ENCODE assay signal across 10 mouse cellular contexts in the genomic region with DNA sequence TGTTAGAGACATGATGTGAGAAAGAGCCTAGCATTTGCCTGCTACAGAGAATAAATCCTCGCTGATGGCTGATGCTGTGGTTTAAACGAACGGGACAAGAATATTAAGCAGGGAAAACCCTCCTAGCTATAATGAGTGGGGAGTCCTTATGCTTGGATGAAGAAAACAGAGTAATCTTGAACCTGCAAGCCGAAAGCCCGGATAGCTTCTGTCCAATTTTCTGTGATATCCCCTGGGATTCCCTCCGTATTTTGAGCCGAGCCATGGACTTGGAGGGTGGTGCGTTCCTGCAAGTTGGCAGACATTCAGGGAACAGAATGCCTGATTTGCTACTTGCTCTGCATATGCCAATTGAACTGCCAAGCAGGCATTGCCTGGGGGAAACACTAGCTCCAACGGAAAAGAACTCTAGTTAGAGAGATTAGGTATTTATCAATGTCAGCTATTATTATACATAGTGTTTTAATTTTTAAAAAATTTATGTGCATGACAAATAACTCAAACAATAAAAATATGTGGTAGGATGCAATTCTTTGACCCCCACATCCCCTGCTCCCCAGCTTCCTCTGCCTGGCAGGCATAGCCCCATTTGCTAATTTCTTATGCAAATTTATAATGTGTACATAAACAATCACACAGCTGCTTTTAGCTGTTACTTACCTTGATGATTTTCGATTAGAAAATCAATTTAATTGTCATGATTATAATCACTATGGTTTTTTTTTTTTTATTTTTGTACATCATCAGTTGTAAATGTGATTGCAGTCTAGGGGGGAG.
DNase-seq lines count a peak whose midpoint lies in the region; ATAC-seq and TF ChIP-seq lines count a peak whose summit lies in the region.
"Had no signal": no experiment of that assay in that cellular context is flagged by ENCODE, and none has a peak within 500 bp of the region (broad histone marks: within the 10 kb centered on the region; RNA-seq: fewer than 3 reads in every experiment).

No protein-coding gene starts in this region.

- 23% methylated on average over 10 of the region's 10 CpGs for WGBS in neural tube, embryonic 15.5 days

- peak; percentile 87 for ATAC-seq in neural tube, embryonic 15.5 days (ENCODE audit: low FRiP score)
- ATAC-seq in erythroid progenitor cell, adult 5-6 weeks (replicated peaks; ENCODE audit: low FRiP score, poor library complexity, severe bottlenecking): no peak

- no peak overlapping the region; the same call in 1 of the 2 replicates for H3K9ac ChIP-seq in neural tube, embryonic 15.5 days (replicated peaks)
- H3K9ac ChIP-seq: liver, embryonic 13.5 days had no signal

- H3K36me3 ChIP-seq in neural tube, embryonic 15.5 days: no peaks in the 10 kb centered on the region
- H3K36me3 ChIP-seq: G1E; liver, embryonic 13.5 days had no signal

- intact Hi-C loops in heart, postnatal 36 days (cut with DNase I): no loop called here

- no peaks in the 10 kb centered on the region for H3K27me3 ChIP-seq in neural tube, embryonic 15.5 days (replicated peaks)
- H3K27me3 ChIP-seq: liver, embryonic 13.5 days had no signal

- no peaks in the 10 kb centered on the region for H3K9me3 ChIP-seq in neural tube, embryonic 15.5 days (replicated peaks)
- H3K9me3 ChIP-seq: G1E; liver, embryonic 13.5 days had no signal

- no peak for TF ChIP-seq CTCF in layer of hippocampus, adult 2 months (conservative IDR thresholded peaks at IDR 0.05)

- H3K27ac ChIP-seq in layer of hippocampus, adult 2 months: peak overlapping the region; percentile 56
- peak overlapping the region; percentile 60 for H3K27ac ChIP-seq in neural tube, embryonic 15.5 days (replicated peaks)
- H3K27ac ChIP-seq: liver, embryonic 13.5 days had no signal

- H3K4me2 ChIP-seq in neural tube, embryonic 15.5 days: peak overlapping the region; percentile 49
- H3K4me2 ChIP-seq: liver, embryonic 13.5 days had no signal

- peak overlapping the region; percentile 46 for H3K4me3 ChIP-seq in layer of hippocampus, adult 2 months
- H3K4me3 ChIP-seq in neural tube, embryonic 15.5 days (replicated peaks): peak overlapping the region; percentile 15; the same call in 1 of the 2 replicates
- H3K4me3 ChIP-seq: liver, embryonic 13.5 days had no signal

- DNase-seq in kidney, adult 11 months: peak; percentile 20
- no peak for DNase-seq in kidney, postnatal 4 days
- DNase-seq in cerebellum, postnatal 36 days: peak; percentile 55 to 73
- peak; percentile 65 to 84 for DNase-seq in layer of hippocampus, adult 2 months (ENCODE audit: low spot score in 2 of 2)
- no peak for DNase-seq in natural killer cell, adult 2 months (ENCODE audit: low spot score in 2 of 2)
- DNase-seq in heart, postnatal 36 days: no peak
- DNase-seq: liver, embryonic 13.5 days had no signal

- H3K4me1 ChIP-seq in neural tube, embryonic 15.5 days: no peaks in the 10 kb centered on the region
- H3K4me1 ChIP-seq: liver, embryonic 13.5 days had no signal

Comparison
In these comparisons a context has a peak if more than half of its experiments do, and no peak if none do; other contexts are left out.
1. DNase-seq: peak in kidney, adult 11 months (single experiment), cerebellum, postnatal 36 days (2 of 2) and layer of hippocampus, adult 2 months (2 of 2); none in kidney, postnatal 4 days (0 of 2), natural killer cell, adult 2 months (0 of 2) and heart, postnatal 36 days (0 of 2).